Comparison of ENCODE assay signal across 22 mouse cellular contexts in the genomic region with DNA sequence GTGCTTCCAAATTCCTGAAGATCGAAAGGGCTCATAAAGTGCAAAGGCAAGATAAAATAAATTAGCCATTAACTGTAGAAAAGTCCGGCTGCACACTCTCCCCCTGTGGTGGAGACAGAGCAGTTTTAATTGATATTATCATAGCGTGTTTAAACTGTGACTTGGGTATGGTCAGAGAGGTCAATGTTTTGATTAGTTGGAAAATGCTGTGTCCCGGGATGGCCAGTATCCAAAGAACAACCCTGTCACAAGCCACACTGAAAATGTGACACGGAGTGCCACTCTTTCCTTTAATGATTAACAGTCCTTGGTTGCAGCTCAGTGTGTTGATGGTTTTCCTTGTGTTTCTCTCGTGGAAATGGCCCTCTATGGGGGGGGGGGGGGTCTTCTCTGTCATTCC. TPM values are rescaled to one million over a fixed set of nuclear protein-coding genes. Genes with fewer than 3 reads are reported as not detected.
DNase-seq lines count a peak whose midpoint lies in the region; ATAC-seq and TF ChIP-seq lines count a peak whose summit lies in the region.
"Had no signal": no experiment of that assay in that cellular context is flagged by ENCODE, and none has a peak within 500 bp of the region (broad histone marks: within the 10 kb centered on the region; RNA-seq: fewer than 3 reads in every experiment).

No protein-coding gene starts in this region.

- TF ChIP-seq EP300 in liver, postnatal 0 days (IDR thresholded peaks at IDR 0.05; ENCODE audit: low read depth), result no peak

- H3K27ac ChIP-seq in embryonic facial prominence, embryonic 13.5 days, result no peak overlapping the region
- no peak overlapping the region for H3K27ac ChIP-seq in embryonic facial prominence, embryonic 10.5 days (replicated peaks)
- H3K27ac ChIP-seq in liver, postnatal 0 days (ENCODE audit: low read depth), result no peak overlapping the region
- no peak overlapping the region for H3K27ac ChIP-seq in liver, embryonic 11.5 days (ENCODE audit: low read depth, low read length)
- no peak overlapping the region for H3K27ac ChIP-seq in kidney, postnatal 0 days
- no peak overlapping the region for H3K27ac ChIP-seq in midbrain, postnatal 0 days (ENCODE audit: low read depth, low read length)
- H3K27ac ChIP-seq: forebrain, embryonic 10.5 days; heart, embryonic 15.5 days; liver, embryonic 15.5 days had no signal

- WGBS in embryonic facial prominence, embryonic 13.5 days, result 53% methylated on average over 6 of the region's 6 CpGs
- 47% methylated on average over 6 of the region's 6 CpGs for WGBS in embryonic facial prominence, embryonic 10.5 days
- WGBS in liver, postnatal 0 days (ENCODE audit: insufficient replicate concordance), result 40% methylated on average over 6 of the region's 6 CpGs
- 60% methylated on average over 6 of the region's 6 CpGs for WGBS in liver, embryonic 11.5 days
- 20% methylated on average over 6 of the region's 6 CpGs for WGBS in kidney, postnatal 0 days
- 68% methylated on average over 6 of the region's 6 CpGs for WGBS in midbrain, postnatal 0 days

- H3K9me3 ChIP-seq in embryonic facial prominence, embryonic 13.5 days, result no peaks in the 10 kb centered on the region
- H3K9me3 ChIP-seq in embryonic facial prominence, embryonic 10.5 days, result no peaks in the 10 kb centered on the region
- no peaks in the 10 kb centered on the region for H3K9me3 ChIP-seq in liver, postnatal 0 days (ENCODE audit: low read length)
- H3K9me3 ChIP-seq in liver, embryonic 11.5 days (ENCODE audit: control insufficient read depth, low read length), result no peaks in the 10 kb centered on the region
- no peaks in the 10 kb centered on the region for H3K9me3 ChIP-seq in kidney, postnatal 0 days (replicated peaks; ENCODE audit: low read length)
- H3K9me3 ChIP-seq in midbrain, postnatal 0 days (ENCODE audit: low read length), result no peaks in the 10 kb centered on the region
- H3K9me3 ChIP-seq: forebrain, embryonic 10.5 days; heart, embryonic 15.5 days; liver, embryonic 15.5 days; megakaryocyte, embryonic 14.5 days had no signal

- H3K4me2 ChIP-seq in embryonic facial prominence, embryonic 13.5 days, result peak overlapping the region; percentile 80
- H3K4me2 ChIP-seq in liver, postnatal 0 days (ENCODE audit: low read depth, low read length), result peak overlapping the region; percentile 30; the same call in 1 of the 2 replicates
- H3K4me2 ChIP-seq in liver, embryonic 11.5 days, result no peak overlapping the region
- H3K4me2 ChIP-seq in kidney, postnatal 0 days (ENCODE audit: low read length), result peak overlapping the region; percentile 97; the same call in 1 of the 2 replicates
- no peak overlapping the region for H3K4me2 ChIP-seq in midbrain, postnatal 0 days (ENCODE audit: low read depth, low read length, poor library complexity, severe bottlenecking)

- H3K9ac ChIP-seq in embryonic facial prominence, embryonic 13.5 days, result peak overlapping the region; percentile 32; the same call in 1 of the 2 replicates
- no peak overlapping the region for H3K9ac ChIP-seq in liver, postnatal 0 days (replicated peaks)
- no peak overlapping the region for H3K9ac ChIP-seq in liver, embryonic 11.5 days (ENCODE audit: low read depth, low read length)
- H3K9ac ChIP-seq in kidney, postnatal 0 days (ENCODE audit: low read depth, low read length), result no peak overlapping the region
- H3K9ac ChIP-seq in midbrain, postnatal 0 days (replicated peaks; ENCODE audit: low read length, poor library complexity, severe bottlenecking), result no peak overlapping the region
- H3K9ac ChIP-seq: heart, embryonic 15.5 days; liver, embryonic 15.5 days had no signal

- peaks cover 29% of the 10 kb centered on the region for H3K27me3 ChIP-seq in embryonic facial prominence, embryonic 13.5 days
- H3K27me3 ChIP-seq in embryonic facial prominence, embryonic 10.5 days (replicated peaks; ENCODE audit: low read depth, poor library complexity, severe bottlenecking), result peaks cover 42% of the 10 kb centered on the region
- H3K27me3 ChIP-seq in liver, postnatal 0 days (ENCODE audit: insufficient read depth, low read length), result no peaks in the 10 kb centered on the region
- peaks cover 15% of the 10 kb centered on the region for H3K27me3 ChIP-seq in liver, embryonic 11.5 days (replicated peaks; ENCODE audit: control insufficient read depth, insufficient read depth, low read length)
- no peaks in the 10 kb centered on the region for H3K27me3 ChIP-seq in kidney, postnatal 0 days (ENCODE audit: insufficient read depth, low read length)
- 0 out of 2 replicates have a peak, but pooled peaks cover 8% of the 10 kb centered on the region for H3K27me3 ChIP-seq in midbrain, postnatal 0 days (ENCODE audit: insufficient read depth, low read length)

- TF ChIP-seq CTCF in liver, postnatal 0 days (IDR thresholded peaks at IDR 0.05; ENCODE audit: low read depth), result no peak
- TF ChIP-seq CTCF in kidney, postnatal 0 days (IDR thresholded peaks at IDR 0.05; ENCODE audit: low read depth), result no peak
- TF ChIP-seq CTCF in midbrain, postnatal 0 days (IDR thresholded peaks at IDR 0.05), result no peak

- no peak overlapping the region for H3K4me3 ChIP-seq in embryonic facial prominence, embryonic 13.5 days
- H3K4me3 ChIP-seq in embryonic facial prominence, embryonic 10.5 days, result no peak overlapping the region
- no peak overlapping the region for H3K4me3 ChIP-seq in liver, postnatal 0 days (ENCODE audit: low read depth, low read length)
- H3K4me3 ChIP-seq in liver, embryonic 11.5 days (ENCODE audit: low read depth, low read length), result no peak overlapping the region
- H3K4me3 ChIP-seq in kidney, postnatal 0 days (replicated peaks; ENCODE audit: low read depth, low read length), result no peak overlapping the region
- no peak overlapping the region for H3K4me3 ChIP-seq in midbrain, postnatal 0 days (ENCODE audit: low read depth, low read length)
- H3K4me3 ChIP-seq: liver, embryonic 15.5 days; megakaryocyte, embryonic 14.5 days had no signal

- DNase-seq in embryonic facial prominence, embryonic 10.5 days (ENCODE audit: low spot score), result no peak
- peak; percentile 22 for DNase-seq in liver, postnatal 0 days
- no peak for DNase-seq in liver, embryonic 11.5 days (ENCODE audit: low spot score)
- peak; percentile 21 for DNase-seq in kidney, postnatal 0 days (ENCODE audit: low spot score)
- DNase-seq in midbrain, postnatal 0 days (ENCODE audit: low spot score), result no peak
- DNase-seq in urinary bladder, postnatal 4 days (ENCODE audit: low spot score in 2 of 2), result no peak
- DNase-seq in cerebellum, adult 11 months, result no peak
- DNase-seq: adrenal gland, postnatal 10 days; cerebellum, postnatal 10 days; gastrocnemius, postnatal 10 days; heart, adult 18-20 months; lung, postnatal 10 days; midbrain, embryonic 14.5 days; right cerebral cortex, postnatal 25 days; thymus, postnatal 4 days had no signal

- no peaks in the 10 kb centered on the region for H3K36me3 ChIP-seq in embryonic facial prominence, embryonic 13.5 days
- no peaks in the 10 kb centered on the region for H3K36me3 ChIP-seq in embryonic facial prominence, embryonic 10.5 days (replicated peaks)
- no peaks in the 10 kb centered on the region for H3K36me3 ChIP-seq in liver, postnatal 0 days (replicated peaks; ENCODE audit: insufficient read depth, low read length)
- H3K36me3 ChIP-seq in liver, embryonic 11.5 days (ENCODE audit: control insufficient read depth, insufficient read depth, low read length), result no peaks in the 10 kb centered on the region
- H3K36me3 ChIP-seq in kidney, postnatal 0 days (ENCODE audit: insufficient read depth, low read length), result no peaks in the 10 kb centered on the region
- no peaks in the 10 kb centered on the region for H3K36me3 ChIP-seq in midbrain, postnatal 0 days (ENCODE audit: insufficient read depth, low read length)
- H3K36me3 ChIP-seq: forebrain, embryonic 10.5 days; heart, embryonic 15.5 days; liver, embryonic 15.5 days had no signal

- no peak for ATAC-seq in embryonic facial prominence, embryonic 13.5 days (ENCODE audit: insufficient number of reproducible peaks, insufficient read depth, low FRiP score, low TSS enrichment, low read depth)
- peak; percentile 67 for ATAC-seq in liver, postnatal 0 days
- no peak for ATAC-seq in liver, embryonic 11.5 days (replicated peaks; ENCODE audit: low FRiP score)
- peak; percentile 52; the same call in 1 of the 2 replicates for ATAC-seq in kidney, postnatal 0 days (replicated peaks; ENCODE audit: low FRiP score, low read depth)
- no peak for ATAC-seq in midbrain, postnatal 0 days (ENCODE audit: low FRiP score)
- ATAC-seq: hindbrain, embryonic 16.5 days had no signal

- H3K4me1 ChIP-seq in embryonic facial prominence, embryonic 13.5 days, result peaks cover 17% of the 10 kb centered on the region
- peaks cover 17% of the 10 kb centered on the region for H3K4me1 ChIP-seq in embryonic facial prominence, embryonic 10.5 days
- H3K4me1 ChIP-seq in liver, postnatal 0 days (ENCODE audit: insufficient read depth), result peaks cover 11% of the 10 kb centered on the region
- no peaks in the 10 kb centered on the region for H3K4me1 ChIP-seq in liver, embryonic 11.5 days (replicated peaks; ENCODE audit: control insufficient read depth, insufficient read depth, low read length)
- H3K4me1 ChIP-seq in kidney, postnatal 0 days (replicated peaks; ENCODE audit: insufficient read depth, low read length), result peaks cover 6% of the 10 kb centered on the region; the same call in 1 of the 2 replicates
- 0 out of 2 replicates have a peak, but pooled peaks cover 3% of the 10 kb centered on the region for H3K4me1 ChIP-seq in midbrain, postnatal 0 days (ENCODE audit: insufficient read depth, low read length)
- H3K4me1 ChIP-seq: liver, embryonic 15.5 days had no signal

RNA-seq across cellular contexts. Expression of a gene that starts 0.9 kb away (rescaled TPM):
- polyA plus RNA-seq in embryonic facial prominence, embryonic 13.5 days (2015; fragmentation: Nextera tagmentation; extraction: Ambion mirVana), result 11.0 and 12.9 TPM in 2 replicates
- polyA plus RNA-seq in embryonic facial prominence, embryonic 10.5 days (2016; fragmentation: Nextera tagmentation; extraction: Ambion mirVana), result 1.1 and 1.5 TPM in 2 replicates
- not detected in 2 replicates for polyA plus RNA-seq in liver, postnatal 0 days (2015; fragmentation: Nextera tagmentation; extraction: Ambion mirVana)
- 0.08 and 0.60 TPM in 2 replicates for polyA plus RNA-seq in liver, embryonic 11.5 days (2014; fragmentation: Nextera tagmentation; extraction: Ambion mirVana)
- polyA plus RNA-seq in kidney, postnatal 0 days (2015; fragmentation: Nextera tagmentation; extraction: Ambion mirVana), result 2.8 and 4.0 TPM in 2 replicates
- total RNA-seq in midbrain, postnatal 0 days (2014; rRNA removed), result 1.9 and 2.4 TPM in 2 replicates
- polyA plus RNA-seq in midbrain, postnatal 0 days (2015; fragmentation: Nextera tagmentation; extraction: Ambion mirVana), result 0.93 and 1.4 TPM in 2 replicates
- total RNA-seq: hematopoietic stem cell, adult 5-6 weeks had no signal

Comparison
In these comparisons a context has a peak if more than half of its experiments do, and no peak if none do; other contexts are left out.
1. ATAC-seq: peak in liver, postnatal 0 days (single experiment) and kidney, postnatal 0 days (single experiment); none in embryonic facial prominence, embryonic 13.5 days (single experiment), liver, embryonic 11.5 days (single experiment) and midbrain, postnatal 0 days (single experiment).
2. H3K4me2 ChIP-seq: peak in embryonic facial prominence, embryonic 13.5 days (single experiment), liver, postnatal 0 days (single experiment) and kidney, postnatal 0 days (single experiment); none in liver, embryonic 11.5 days (single experiment) and midbrain, postnatal 0 days (single experiment).
3. DNase-seq: peak in liver, postnatal 0 days (single experiment) and kidney, postnatal 0 days (single experiment); none in embryonic facial prominence, embryonic 10.5 days (single experiment), liver, embryonic 11.5 days (single experiment), midbrain, postnatal 0 days (single experiment), urinary bladder, postnatal 4 days (0 of 2) and cerebellum, adult 11 months (single experiment).